Mouse (Mus musculus) testis, postnatal 10 days (tissue): ENCODE data around the gene Bcl2l13.

ENCODE experiments used
- DNase-seq: peaks from one replicate; pipeline ENCODE4 v3.0.0; 2021; ENCODE audit warnings: low spot score

The Bcl2l13 gene

GRCm38 (mm10) chr6:120929421-120929820 is 93.4 kb downstream of the Bcl2l13 start:
- no peak for DNase-seq

GRCm38 (mm10) chr6:120930450-120931306 is 94.7 kb downstream of the Bcl2l13 start:
- no peak for DNase-seq

- DNase-seq: no peak
These were observed 96.6 kb downstream of the Bcl2l13 start for GRCm38 (mm10) chr6:120932597-120932996.

- DNase-seq: no peak
These were observed 97.7 kb downstream of the Bcl2l13 start for GRCm38 (mm10) chr6:120933670-120934069.

- DNase-seq: no peak
These were observed 98.2 kb downstream of the Bcl2l13 start for GRCm38 (mm10) chr6:120934176-120934575.

GRCm38 (mm10) chr6:120937104-120937617 is 101.1 kb downstream of the Bcl2l13 start:
- DNase-seq: no peak

- no peak for DNase-seq
These were observed 102.1 kb downstream of the Bcl2l13 start for GRCm38 (mm10) chr6:120937999-120938608.

- no peak for DNase-seq
These were observed 102.9 kb downstream of the Bcl2l13 start for GRCm38 (mm10) chr6:120938763-120939450.

GRCm38 (mm10) chr6:120939783-120940182 is 103.8 kb downstream of the Bcl2l13 start:
- DNase-seq: no peak

- DNase-seq: no peak
These were observed 104.6 kb downstream of the Bcl2l13 start for GRCm38 (mm10) chr6:120940446-120941083.

- DNase-seq: no peak
These were observed 105.1 kb downstream of the Bcl2l13 start for GRCm38 (mm10) chr6:120941084-120941481.

- no peak for DNase-seq
These were observed 105.6 kb downstream of the Bcl2l13 start for GRCm38 (mm10) chr6:120941575-120941974.
